Mouse (Mus musculus) heart, embryonic 13.5 days (tissue): ENCODE measurements around the gene Nup160. TPM values are rescaled to one million over a fixed set of nuclear protein-coding genes. Genes with fewer than 3 reads are reported as not detected.
A peak's percentile ranks its signal among the peaks of the same experiment; 100 is the strongest.

ENCODE experiments used
- ATAC-seq: fragments of 200-750 bp; cut with Nextera tagmentation; 2 replicates; pipeline ENCODE4 v1.8.0; 2017; ENCODE audit warnings: moderate TSS enrichment; ENCODE audit not compliant: insufficient number of reproducible peaks, low FRiP score, low TSS enrichment; ENCODE audit errors: extremely low read depth
- H3K27ac ChIP-seq: fragments of 300-500 bp; sonication (generic); replicated peaks from 2 replicates; pipeline ENCODE4 v1.5.1; 2015; ENCODE audit warnings: moderate library complexity, mild to moderate bottlenecking, inconsistent platforms
- H3K27me3 ChIP-seq: fragments of 300-500 bp; sonication (generic); replicated peaks from 2 replicates; pipeline ENCODE4 v1.6.1; 2015; ENCODE audit warnings: mild to moderate bottlenecking, inconsistent platforms
- H3K36me3 ChIP-seq: fragments of 300-500 bp; sonication (generic); 2 replicates; pipeline ENCODE4 v1.6.1; 2015; ENCODE audit warnings: mild to moderate bottlenecking, inconsistent platforms
- H3K4me1 ChIP-seq: fragments of 300-500 bp; sonication (generic); 2 replicates; pipeline ENCODE4 v1.6.1; 2015; ENCODE audit warnings: inconsistent platforms
- H3K4me2 ChIP-seq: fragments of 300-500 bp; sonication (generic); 2 replicates; pipeline ENCODE4 v1.6.1; 2015; ENCODE audit warnings: inconsistent platforms, mild to moderate bottlenecking, moderate library complexity
- H3K4me3 ChIP-seq: fragments of 300-500 bp; sonication (generic); 2 replicates; pipeline ENCODE4 v1.5.1; 2015; ENCODE audit warnings: moderate library complexity, mild to moderate bottlenecking, inconsistent platforms
- H3K9ac ChIP-seq: fragments of 300-500 bp; sonication (generic); 2 replicates; pipeline ENCODE4 v1.6.1; 2015; ENCODE audit warnings: inconsistent platforms, mild to moderate bottlenecking, moderate library complexity
- H3K9me3 ChIP-seq: fragments of 300-500 bp; sonication (generic); 2 replicates; pipeline ENCODE4 v1.6.1; 2016; ENCODE audit warnings: inconsistent platforms
- WGBS: fragments of 180-500 bp; shearing (Covaris S2); methylation state at CpG from one replicate; pipeline ENCODE4 v1.1.7; 2015; ENCODE audit warnings: mixed read lengths; 5-methylcytosine and 5-hydroxymethylcytosine counted together
- polyA plus RNA-seq: library from polyadenylated mRNA; unstranded; fragments of >200 nt; fragmentation: Nextera tagmentation; extraction: Ambion mirVana; gene quantifications from 2 replicates; pipeline ENCODE4 v1.2.1, GENCODE M21; 2015

Gene Nup160
- polyA plus RNA-seq, 1 experiment from 2014 or later, result 23.8 TPM

DNA sequence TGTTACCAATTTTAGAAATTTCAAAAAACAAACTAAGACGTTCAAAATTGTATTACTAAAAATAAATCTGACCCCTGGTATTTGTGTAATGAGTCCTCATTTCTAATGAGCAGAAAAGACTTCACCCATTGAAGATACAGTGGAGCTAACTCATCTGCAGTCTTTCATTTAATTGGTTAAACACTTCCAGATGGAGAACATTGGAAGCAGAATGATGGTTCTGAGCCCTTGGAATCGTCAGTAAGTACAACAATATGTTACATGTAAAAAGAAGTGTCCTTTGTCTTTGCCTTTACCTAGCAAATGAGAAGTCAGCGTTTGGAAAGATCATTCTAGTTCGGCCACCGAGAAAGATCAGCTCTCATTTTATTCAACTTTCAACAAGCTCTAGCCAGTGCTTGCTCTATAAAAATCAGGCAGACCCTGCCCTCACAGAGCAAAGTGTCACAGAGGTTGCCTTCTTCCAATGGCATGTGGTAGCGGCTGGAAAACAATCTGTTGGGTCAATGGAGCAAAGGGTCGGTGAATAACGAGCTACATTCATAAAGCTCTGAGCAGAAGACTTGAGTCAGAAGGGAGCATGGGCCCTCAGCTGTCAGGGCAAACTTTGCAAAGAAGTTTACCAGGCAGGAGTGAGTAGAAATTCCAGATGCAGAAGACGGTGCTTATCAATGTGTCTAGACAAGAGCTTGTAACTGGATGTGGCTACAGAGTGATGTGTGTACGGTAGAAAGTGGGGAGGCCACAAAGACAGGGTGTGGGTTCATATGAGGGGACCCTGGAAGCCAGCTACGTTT, 10.2 kb upstream of the Nup160 start:
- Histone ChIP-seq H3K27me3 (no peaks in the 10 kb centered on the region), H3K27ac (no peak overlapping the region), H3K4me3 (no peak overlapping the region), H3K4me1 (peaks cover 16% of the 10 kb centered on the region), H3K9ac (peak overlapping the region; percentile 1; the same call in 1 of the 2 replicates), H3K9me3 (no peaks in the 10 kb centered on the region), H3K36me3 (no peaks in the 10 kb centered on the region), H3K4me2 (peak overlapping the region; percentile 60)
- WGBS, result 51% methylated on average over 11 of the region's 11 CpGs
- ATAC-seq, result no peak

DNA sequence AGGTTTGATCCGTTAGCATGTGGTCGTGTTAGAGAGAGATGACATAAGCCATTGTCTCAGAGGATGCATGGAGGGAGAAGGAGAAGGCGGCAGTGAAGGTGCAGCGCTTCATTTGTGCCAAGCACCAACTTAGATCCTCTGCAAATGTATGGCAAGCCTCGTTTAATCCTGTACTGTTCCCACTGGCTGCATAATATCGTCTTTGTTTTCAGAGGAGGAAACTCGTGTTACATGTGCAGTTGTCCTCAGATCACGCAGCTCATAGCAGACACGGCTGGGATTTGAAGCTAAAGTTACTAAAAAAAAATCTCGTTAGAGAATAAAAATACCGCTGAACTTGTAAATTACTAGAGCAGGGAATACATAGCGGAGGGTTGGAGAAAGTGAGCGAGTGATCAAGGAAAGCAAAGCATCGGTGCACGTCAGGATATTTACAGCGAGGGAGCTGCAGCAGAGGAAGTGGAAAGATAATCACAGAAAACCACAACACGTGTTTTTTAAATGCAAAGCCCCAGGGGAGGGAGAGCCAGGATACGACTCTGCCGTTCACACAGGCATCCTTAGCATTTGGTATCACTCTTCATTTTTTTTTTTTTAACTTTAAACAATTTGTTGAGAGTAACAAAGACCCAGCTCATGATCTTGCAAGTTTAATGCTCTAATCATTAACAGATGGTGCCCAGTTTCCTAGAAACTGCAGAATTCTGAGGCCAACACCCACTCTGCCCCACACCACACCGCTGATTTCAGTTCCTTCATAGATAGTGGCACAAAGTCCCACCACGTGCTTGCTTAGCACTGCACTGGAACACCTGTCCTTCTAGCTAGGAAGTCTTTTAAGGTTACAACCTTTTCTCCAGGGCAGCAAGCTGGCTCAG, 9.4 kb upstream of the Nup160 start:
- 34% methylated on average over 21 of the region's 21 CpGs for WGBS
- Histone ChIP-seq H3K27me3 (no peaks in the 10 kb centered on the region), H3K4me1 (peaks cover 16% of the 10 kb centered on the region), H3K36me3 (no peaks in the 10 kb centered on the region), H3K9ac (peak overlapping the region; percentile 1; the same call in 1 of the 2 replicates), H3K4me3 (peak overlapping the region; percentile 23), H3K4me2 (peak overlapping the region; percentile 60), H3K9me3 (no peaks in the 10 kb centered on the region), H3K27ac (0 out of 2 replicates have a peak overlapping the region, but pooled peaks have one; percentile 8)
- ATAC-seq, result no peak

DNA sequence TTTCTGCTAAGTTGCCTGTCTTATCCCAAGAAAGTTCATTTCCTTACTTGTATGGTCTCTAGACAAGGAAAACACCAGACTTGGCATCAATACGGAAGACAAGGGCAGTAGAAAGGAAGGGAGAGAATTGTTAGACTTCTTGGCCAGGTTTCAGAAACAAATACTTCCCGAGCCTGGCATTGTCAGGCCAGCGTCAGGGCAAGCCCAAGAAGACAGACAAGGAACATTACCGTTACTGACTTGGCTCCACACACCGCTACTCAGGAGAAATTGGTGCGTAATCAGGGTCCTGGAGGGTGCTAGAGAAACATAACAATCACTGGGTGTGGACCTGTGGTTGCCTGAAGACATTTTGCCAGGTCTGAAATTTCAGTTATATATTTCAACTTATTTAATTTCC, 6.7 kb upstream of the Nup160 start:
- WGBS, result 71% methylated on average over 6 of the region's 6 CpGs
- Histone ChIP-seq H3K27me3 (no peaks in the 10 kb centered on the region), H3K36me3 (no peaks in the 10 kb centered on the region), H3K4me1 (peaks cover 16% of the 10 kb centered on the region), H3K9ac (no peak overlapping the region), H3K9me3 (no peaks in the 10 kb centered on the region), H3K4me3 (no peak overlapping the region), H3K4me2 (no peak overlapping the region), H3K27ac (no peak overlapping the region)
- ATAC-seq, result no peak

DNA sequence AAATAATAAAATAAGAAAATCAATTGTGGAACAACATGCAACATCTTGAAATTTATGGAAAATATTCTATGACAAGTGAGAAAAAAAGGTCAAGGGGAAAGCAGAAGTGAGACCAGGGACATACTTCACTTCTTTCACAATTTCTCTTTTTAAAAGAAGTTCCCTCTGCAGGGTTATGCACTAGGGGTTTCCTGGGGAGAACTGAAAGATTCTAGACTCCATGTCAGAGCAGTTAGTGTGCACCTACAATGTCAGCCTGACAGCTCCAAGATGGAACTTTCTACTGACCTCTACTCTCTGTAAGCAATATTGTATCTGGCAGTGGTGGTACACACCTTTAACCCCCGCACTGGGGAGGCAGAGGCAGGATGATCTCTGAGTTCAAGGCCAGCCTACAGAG, 3.7 kb upstream of the Nup160 start:
- H3K4me3 ChIP-seq, result no peak overlapping the region
- peaks cover 1% of the 10 kb centered on the region for H3K4me1 ChIP-seq
- H3K9ac ChIP-seq, result no peak overlapping the region
- no peaks in the 10 kb centered on the region for H3K27me3 ChIP-seq
- 88% methylated on average over 1 of the region's 1 CpGs for WGBS
- no peak overlapping the region for H3K27ac ChIP-seq
- H3K4me2 ChIP-seq, result no peak overlapping the region
- ATAC-seq, result no peak
- no peaks in the 10 kb centered on the region for H3K36me3 ChIP-seq
- H3K9me3 ChIP-seq, result no peaks in the 10 kb centered on the region

DNA sequence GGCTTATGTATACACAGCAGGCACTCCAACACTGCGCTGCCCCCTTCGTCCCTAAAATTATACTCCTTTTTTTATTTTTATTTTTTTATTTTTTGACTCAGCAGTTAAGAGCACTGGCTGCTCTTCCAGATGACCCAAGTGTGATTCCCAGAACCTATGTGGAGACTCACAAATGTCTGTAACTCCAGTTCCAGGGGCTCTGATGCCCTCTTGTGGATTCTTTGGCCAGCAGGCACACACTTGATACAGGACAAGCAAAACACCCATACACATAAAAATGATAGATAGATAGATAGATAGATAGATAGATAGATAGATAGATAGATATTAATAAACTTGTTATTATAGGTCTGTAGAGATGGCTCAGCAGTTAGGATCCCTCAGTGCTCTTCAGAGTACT, 2.5 kb upstream of the Nup160 start:
- no peaks in the 10 kb centered on the region for H3K9me3 ChIP-seq
- no peaks in the 10 kb centered on the region for H3K27me3 ChIP-seq
- H3K4me3 ChIP-seq, result no peak overlapping the region
- WGBS, result 85% methylated on average over 2 of the region's 2 CpGs
- H3K36me3 ChIP-seq, result no peaks in the 10 kb centered on the region
- H3K4me1 ChIP-seq, result peaks cover 5% of the 10 kb centered on the region
- no peak overlapping the region for H3K4me2 ChIP-seq
- no peak for ATAC-seq
- H3K9ac ChIP-seq, result no peak overlapping the region
- no peak overlapping the region for H3K27ac ChIP-seq

DNA sequence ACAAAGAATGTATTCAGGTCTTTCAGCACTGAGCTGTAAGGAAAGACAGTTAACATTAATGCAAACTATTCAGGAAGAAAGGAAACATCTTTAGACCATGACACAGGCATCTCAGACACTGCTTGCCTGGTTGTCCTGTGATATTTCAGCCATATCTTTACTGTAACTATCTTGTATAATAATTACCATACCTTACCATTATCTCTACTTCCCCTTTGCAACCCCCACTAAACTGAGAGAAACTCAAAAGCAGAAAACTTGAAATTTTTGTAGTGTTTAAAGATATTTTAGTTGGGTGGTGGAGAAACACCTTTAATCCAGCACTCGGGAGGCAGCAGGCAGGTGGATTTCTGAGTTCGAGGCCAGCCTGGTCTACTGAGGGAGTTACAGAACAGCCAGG, 1.5 kb upstream of the Nup160 start:
- H3K27ac ChIP-seq, result no peak overlapping the region
- ATAC-seq, result no peak
- no peak overlapping the region for H3K9ac ChIP-seq
- H3K4me1 ChIP-seq, result peaks cover 14% of the 10 kb centered on the region
- WGBS, result 73% methylated on average over 2 of the region's 2 CpGs
- H3K4me3 ChIP-seq, result no peak overlapping the region
- no peaks in the 10 kb centered on the region for H3K27me3 ChIP-seq
- no peaks in the 10 kb centered on the region for H3K9me3 ChIP-seq
- no peaks in the 10 kb centered on the region for H3K36me3 ChIP-seq
- H3K4me2 ChIP-seq, result no peak overlapping the region

DNA sequence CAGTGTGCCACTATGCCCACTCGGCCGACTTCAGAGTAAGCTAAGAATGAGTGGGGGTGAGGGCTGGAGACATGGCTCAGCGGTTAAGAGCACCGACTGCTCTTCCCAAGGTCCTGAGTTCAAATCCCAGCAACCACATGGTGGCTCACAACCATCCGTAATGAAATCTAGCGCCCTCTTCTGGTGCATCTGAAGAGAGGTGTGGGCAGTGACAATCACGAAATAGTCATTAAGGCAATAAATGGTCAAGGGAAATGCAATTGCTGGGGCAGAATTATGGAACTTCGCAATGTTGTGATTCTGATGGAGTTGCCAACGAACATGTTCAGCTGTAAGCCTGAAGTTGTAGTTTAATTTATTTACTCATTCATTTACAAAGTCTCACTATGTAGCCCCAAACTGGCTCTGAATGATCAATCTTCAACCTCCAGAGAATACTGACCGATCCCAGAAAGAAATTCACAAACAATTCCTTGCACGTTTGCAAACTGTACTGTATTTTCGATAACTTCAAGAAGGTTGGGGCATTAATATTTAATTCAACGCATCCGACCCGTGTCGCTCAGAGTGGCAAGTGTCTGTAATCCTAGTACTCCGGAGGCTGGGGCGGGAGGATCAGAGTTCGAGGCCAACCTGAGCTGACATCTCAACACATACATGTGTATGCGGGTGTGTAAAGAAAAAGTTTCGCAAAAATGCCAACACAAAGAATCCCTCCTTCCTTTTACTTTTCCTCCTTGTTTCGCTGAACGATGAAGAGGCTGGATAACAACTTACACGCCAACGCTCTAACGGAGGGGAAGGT, 1.4 kb downstream of the Nup160 start:
- H3K36me3 ChIP-seq, result peaks cover 20% of the 10 kb centered on the region
- peak overlapping the region; percentile 96 for H3K4me2 ChIP-seq
- no peaks in the 10 kb centered on the region for H3K27me3 ChIP-seq
- peak overlapping the region; percentile 91 for H3K9ac ChIP-seq
- H3K9me3 ChIP-seq, result no peaks in the 10 kb centered on the region
- 29% methylated on average over 26 of the region's 26 CpGs for WGBS
- H3K27ac ChIP-seq, result peak overlapping the region; percentile 90
- H3K4me3 ChIP-seq, result peak overlapping the region; percentile 91
- H3K4me1 ChIP-seq, result peaks cover 17% of the 10 kb centered on the region
- no peak for ATAC-seq

DNA sequence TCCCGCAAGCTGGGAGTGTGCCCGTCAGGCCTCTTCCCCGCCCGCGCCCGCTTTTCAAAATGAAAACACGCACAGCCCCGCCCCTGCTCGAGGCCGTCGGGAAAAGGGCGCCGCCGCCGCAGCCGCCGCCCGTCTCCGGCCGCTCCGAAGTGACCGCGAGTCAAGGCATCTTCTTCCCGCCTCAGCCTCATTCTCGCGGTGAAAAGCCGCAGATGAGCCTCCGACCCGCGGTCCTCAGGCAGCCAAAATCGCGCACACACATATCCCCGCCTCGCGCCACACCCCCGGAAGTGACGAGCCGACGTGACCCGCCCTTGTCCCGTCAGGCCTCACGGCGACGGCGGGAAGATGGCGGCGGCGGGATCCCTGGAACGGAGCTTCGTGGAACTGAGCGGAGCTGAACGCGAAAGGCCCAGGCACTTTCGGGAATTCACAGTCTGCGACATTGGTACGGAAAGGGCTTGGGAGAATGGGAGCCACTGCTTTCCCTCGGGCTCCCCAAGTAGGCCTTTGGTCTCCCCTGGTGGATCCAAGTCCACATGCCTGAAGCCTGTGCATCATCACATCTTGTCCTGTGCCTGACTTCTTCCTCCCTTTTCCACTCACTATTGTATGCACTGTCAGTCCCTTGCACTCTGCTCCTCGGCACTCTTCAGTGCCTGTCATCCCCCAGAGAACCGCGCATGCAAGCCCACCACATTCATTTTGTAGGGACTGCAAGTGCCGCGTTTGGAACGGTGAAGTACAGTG, 2.2 kb downstream of the Nup160 start:
- Histone ChIP-seq H3K9me3 (no peaks in the 10 kb centered on the region), H3K27me3 (no peaks in the 10 kb centered on the region), H3K9ac (peak overlapping the region; percentile 91), H3K27ac (peak overlapping the region; percentile 90), H3K4me1 (peaks cover 17% of the 10 kb centered on the region), H3K4me3 (peak overlapping the region; percentile 91), H3K4me2 (peak overlapping the region; percentile 96), H3K36me3 (peaks cover 25% of the 10 kb centered on the region)
- WGBS, result under 1% methylated on average over 63 of the region's 63 CpGs
- ATAC-seq, result peak; percentile 90

DNA sequence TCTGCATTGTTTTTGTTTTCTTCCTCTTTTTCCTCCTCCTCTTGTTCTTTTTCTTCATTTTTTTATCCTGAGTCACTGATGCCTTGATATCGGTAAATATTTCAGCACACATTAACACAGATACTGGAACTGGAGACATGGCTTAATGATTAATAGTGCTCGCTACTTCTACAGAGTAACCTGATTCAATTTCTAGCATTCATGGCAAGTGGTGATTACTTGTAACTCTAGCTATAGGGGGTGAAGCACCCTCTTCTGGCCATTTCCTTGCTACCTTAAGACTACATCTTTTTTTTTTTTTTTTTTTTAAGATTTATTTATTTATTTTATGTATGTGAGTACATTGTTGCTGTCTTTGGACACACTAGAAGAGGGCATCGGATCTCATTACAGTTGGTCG, 23.9 kb downstream of the Nup160 start:
- Histone ChIP-seq H3K27ac (no peak overlapping the region), H3K4me3 (no peak overlapping the region), H3K9ac (no peak overlapping the region), H3K4me2 (no peak overlapping the region), H3K36me3 (peaks cover 96% of the 10 kb centered on the region), H3K27me3 (no peaks in the 10 kb centered on the region), H3K4me1 (no peaks in the 10 kb centered on the region), H3K9me3 (no peaks in the 10 kb centered on the region)
- WGBS, result 87% methylated on average over 4 of the region's 4 CpGs
- ATAC-seq, result no peak

DNA sequence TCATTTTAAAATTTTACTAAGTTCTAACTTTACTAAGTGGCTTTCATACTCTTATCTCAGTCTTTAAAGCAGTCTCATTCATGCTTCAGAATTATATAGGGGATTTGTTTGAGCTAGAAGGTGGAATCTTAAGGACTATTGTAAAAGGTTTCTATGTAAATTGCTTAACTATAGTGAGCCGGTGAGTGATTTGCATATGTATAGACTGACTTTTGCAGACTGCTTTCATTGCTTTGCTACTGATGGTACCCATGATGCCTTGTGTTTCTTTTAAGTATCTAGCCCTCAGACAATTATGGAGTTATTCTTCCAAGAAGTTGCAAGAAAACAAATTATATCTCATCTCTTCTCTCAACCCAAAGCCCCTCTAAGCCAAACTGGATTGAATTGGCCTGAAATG, 31.5 kb downstream of the Nup160 start:
- Histone ChIP-seq H3K4me2 (no peak overlapping the region), H3K4me1 (no peaks in the 10 kb centered on the region), H3K27ac (no peak overlapping the region), H3K36me3 (peaks cover 95% of the 10 kb centered on the region), H3K27me3 (no peaks in the 10 kb centered on the region), H3K9me3 (no peaks in the 10 kb centered on the region), H3K4me3 (no peak overlapping the region), H3K9ac (no peak overlapping the region)
- ATAC-seq, result no peak
- 96% methylated on average over 1 of the region's 1 CpGs for WGBS
